Mouse (Mus musculus) right cerebral cortex, postnatal 14 days (tissue): ENCODE measurements at regions not wholly inside any gene's neighbourhood (a gene's known extent, or its start where the extent isn't known, plus 50 kb on each side); places are given as distances from the start of the nearest gene placed in this dataset.

Source experiments
- DNase-seq: peaks from one replicate; pipeline ENCODE4 v3.0.0; 2022

- no peak for DNase-seq
These were observed 92.0 kb upstream of the Zfp644 start for GRCm38 (mm10) chr5:106789136-106789535.

- DNase-seq = no peak
These were observed 88.0 kb upstream of the Zfp644 start for GRCm38 (mm10) chr5:106785065-106785464.

DNA sequence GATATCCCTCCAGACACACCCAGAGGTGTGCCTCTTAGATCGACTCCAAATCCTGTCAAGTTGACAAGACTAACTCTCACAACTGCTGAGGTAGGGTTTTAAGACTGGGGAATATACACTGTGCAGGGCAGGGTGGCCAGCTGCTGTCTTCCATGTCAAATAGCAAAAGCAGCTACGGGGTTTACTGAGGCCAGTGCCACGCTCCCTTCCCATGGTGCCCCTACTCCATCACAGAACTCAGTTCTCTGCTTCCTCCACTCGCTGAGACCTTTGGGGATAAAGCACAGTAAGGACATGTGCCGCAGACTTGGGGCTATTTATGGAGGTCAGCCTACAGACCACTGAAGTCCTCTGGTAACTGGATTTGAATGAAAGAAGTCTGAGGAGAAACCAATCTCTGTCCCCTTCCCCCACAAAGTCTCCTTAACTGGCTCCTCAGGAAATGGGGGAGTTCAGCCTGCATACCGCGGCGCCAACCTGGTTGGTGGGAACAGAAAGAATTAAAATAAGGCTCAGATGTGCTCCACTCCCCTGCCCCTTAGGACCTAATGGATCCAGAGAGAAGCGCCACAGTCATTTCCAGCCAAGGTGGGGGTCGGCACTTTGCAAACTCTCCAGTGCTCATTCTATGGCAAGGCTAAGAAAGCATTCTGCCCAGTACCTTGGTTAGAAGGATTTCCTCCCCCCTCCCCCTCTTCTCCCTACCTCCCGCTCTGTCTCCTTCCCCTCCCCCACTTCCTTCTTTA is 87.0 kb upstream of the Zfp644 start:
- no peak for DNase-seq

- no peak for DNase-seq
These were observed 83.7 kb upstream of the Zfp644 start for GRCm38 (mm10) chr5:106780749-106781148.

- no peak for DNase-seq
These were observed 81.2 kb upstream of the Zfp644 start for GRCm38 (mm10) chr5:106778176-106778781.

DNA sequence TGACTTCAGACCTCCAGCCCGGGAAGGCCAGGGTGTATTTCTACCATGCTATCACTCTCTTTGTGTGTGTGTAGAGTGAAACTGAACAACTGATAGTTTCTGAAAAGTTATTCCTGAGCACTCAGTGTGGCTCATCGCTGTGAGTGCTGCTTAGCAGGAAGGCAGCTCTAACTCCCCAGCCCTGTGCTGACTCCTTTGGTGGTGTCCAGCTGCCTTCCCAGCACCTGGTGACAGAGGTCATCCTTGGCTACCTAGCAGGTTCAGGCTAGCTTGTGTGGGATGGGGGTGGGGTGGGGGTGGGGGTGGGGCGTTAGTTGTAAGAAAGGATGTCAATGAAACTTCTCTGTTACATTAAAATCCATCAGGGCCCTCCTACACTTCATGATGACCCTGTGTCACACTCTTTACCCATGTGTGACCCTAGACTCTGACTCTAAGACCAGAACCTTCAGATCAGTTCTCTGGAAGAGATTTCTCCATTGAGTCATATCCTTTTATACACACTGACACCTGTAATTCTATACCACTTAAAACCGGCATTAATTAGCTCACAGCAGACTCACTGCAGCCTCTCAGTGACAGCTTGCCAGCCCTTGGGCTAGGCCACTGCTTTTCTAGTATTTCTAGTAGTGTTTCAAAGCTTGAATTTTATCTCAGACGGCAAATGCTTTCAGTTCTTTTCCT is 78.1 kb upstream of the Zfp644 start:
- DNase-seq = no peak

GRCm38 (mm10) chr5:106773201-106773934 is 76.3 kb upstream of the Zfp644 start:
- DNase-seq = no peak

DNA sequence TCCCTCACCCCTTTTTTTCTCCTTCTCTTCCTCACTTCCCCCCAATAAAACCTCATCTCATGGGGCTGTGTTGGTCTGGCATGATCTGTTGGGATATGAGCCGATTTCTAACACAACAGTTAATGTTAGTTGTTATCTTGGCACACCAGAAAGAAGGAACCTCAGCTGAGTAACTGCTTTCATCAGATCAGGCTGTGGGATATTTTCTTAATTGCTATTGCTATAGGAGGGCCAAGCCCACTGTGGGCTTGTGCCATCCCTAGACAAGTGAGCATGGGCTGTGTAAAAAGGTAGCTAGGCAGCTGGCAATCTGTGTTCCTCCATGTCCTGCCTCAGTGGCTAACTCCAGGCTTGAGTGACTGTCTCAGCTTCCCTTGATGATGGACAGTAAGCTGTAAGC is 73.9 kb upstream of the Zfp644 start:
- no peak for DNase-seq

DNA sequence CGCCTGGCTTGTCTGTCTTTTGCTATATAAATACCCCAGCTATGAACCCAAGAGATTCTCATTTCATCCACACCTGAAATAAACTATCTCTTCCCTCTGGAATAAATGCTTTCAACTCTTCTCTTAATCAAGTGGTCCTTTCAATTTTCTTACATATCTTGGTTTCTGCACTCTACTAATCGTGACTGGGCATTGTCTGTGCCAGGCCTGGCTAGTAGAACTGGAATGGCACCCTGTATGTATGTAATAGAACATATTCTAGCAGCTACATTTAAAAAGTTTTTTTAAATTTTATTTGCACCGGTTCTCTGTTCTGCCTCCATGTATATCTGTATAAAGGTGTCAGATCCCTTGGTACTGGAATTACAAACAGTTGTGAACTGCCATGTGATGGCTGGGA is 68.2 kb upstream of the Zfp644 start:
- DNase-seq = no peak

- DNase-seq = no peak
These were observed 66.2 kb upstream of the Zfp644 start for GRCm38 (mm10) chr5:106763283-106763682.

DNA sequence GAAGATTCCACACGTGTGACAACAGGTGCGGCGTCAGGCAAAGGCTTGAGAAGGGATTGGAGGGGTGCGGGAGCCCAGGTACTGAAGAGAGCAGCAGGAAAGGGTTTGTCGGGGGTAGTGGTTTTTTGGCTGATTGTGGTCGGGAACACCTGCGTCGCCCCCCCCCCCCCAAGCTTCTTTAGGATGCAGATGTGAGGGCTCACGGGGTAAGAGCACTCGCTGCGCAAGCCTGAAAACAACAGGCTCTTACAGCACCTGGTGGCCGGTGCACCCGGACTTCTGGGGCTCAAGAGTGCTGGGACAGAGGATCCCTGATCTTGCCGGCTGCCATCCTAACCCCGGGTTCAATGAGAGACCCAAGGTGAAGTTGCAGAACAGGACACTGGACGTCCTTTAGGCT is 60.9 kb upstream of the Zfp644 start:
- DNase-seq = no peak

- peak; percentile 6 for DNase-seq
These were observed 60.3 kb upstream of the Zfp644 start for GRCm38 (mm10) chr5:106757436-106757835.

GRCm38 (mm10) chr5:106756937-106757371 is 59.9 kb upstream of the Zfp644 start:
- peak; percentile 6 for DNase-seq

- DNase-seq = no peak
These were observed 56.2 kb upstream of the Zfp644 start for GRCm38 (mm10) chr5:106753289-106753688.

DNA sequence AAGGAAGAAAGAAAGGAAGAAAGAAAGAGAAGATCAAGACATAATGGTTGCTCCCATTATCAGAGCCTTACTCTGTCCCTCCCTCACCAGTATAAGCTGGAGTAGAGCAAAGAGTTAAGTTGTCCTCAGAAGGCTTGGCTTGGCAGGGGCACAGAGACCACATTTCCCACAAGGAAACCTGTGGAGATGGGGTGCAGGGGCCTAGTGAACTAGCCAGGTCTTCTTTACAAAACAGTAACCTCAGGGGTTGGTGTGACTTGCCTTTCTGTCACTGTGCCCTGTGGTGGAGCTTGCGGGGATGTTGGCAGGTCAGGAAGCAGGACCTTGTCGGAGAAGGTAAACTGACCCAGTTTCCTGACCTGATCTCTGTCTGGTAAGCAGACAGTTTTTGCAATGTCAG is 53.1 kb upstream of the Zfp644 start:
- DNase-seq = no peak

DNA sequence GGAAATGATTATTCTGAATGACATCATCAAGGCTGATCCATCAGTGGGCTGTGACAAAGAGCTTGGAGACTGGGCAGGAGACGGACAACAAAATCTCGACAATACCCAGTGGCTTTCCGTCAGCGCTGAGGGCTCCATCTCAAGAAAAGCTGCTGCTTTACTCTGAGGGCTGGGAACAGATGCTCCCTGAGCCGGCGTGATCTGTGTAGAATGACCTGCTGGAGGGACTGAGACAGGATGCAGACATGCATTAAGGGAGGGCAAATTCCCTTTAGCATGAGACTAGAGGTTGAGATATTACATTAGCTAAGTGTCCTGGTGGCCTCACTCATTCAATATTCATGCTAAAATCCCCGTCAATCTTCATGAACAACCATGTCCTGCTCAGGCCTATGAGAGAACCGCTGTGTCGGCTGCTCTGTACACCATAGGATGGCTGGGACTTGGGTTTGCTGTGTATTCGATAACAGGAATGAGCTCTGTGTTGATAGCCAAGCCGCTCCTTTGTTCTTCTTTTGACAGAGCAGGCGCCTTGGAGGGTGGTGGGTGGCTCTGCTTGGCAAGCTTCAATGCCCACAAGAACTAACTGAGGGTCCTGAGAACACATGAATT is 51.5 kb upstream of the Zfp644 start:
- no peak for DNase-seq
